Mouse (Mus musculus): ENCODE data around the gene Med1. TPM values are rescaled to one million over a fixed set of nuclear protein-coding genes. Genes with fewer than 3 reads are reported as not detected.
A peak's percentile ranks its signal among the peaks of the same experiment; 100 is the strongest.
"Not testable (repeated sequence)": the region's sequence is repeated elsewhere in the genome, so short reads cannot be mapped to it uniquely, and the experiment has no call there.

The Med1 gene
- 51.3 and 54.1 TPM in 2 replicates for polyA plus RNA-seq (2015; fragmentation: Nextera tagmentation; extraction: Ambion mirVana)

GRCm38 (mm10) chr11:98192901-98193805, at the start of gene Med1:
Gene Med1 (minus strand): TSS chr11:98193293.
- Histone ChIP-seq H3K36me3 (peaks cover 13% of the 10 kb centered on the region), H3K4me3 (replicated peaks) (peak within 1 kb of the TSS; percentile 70), H3K9me3 (replicated peaks) (no peaks in the 10 kb centered on the region), H3K4me2 (peak within 1 kb of the TSS; percentile 69), H3K27ac (replicated peaks) (peak within 1 kb of the TSS; percentile 95), H3K27me3 (replicated peaks) (no peaks in the 10 kb centered on the region), H3K4me1 (peaks cover 25% of the 10 kb centered on the region), H3K9ac (replicated peaks) (peak within 1 kb of the TSS; percentile 86)
- peak; percentile 96 for ATAC-seq (ENCODE audit: low FRiP score)
- WGBS: under 1% methylated on average over 52 of the region's 53 CpGs

DNA sequence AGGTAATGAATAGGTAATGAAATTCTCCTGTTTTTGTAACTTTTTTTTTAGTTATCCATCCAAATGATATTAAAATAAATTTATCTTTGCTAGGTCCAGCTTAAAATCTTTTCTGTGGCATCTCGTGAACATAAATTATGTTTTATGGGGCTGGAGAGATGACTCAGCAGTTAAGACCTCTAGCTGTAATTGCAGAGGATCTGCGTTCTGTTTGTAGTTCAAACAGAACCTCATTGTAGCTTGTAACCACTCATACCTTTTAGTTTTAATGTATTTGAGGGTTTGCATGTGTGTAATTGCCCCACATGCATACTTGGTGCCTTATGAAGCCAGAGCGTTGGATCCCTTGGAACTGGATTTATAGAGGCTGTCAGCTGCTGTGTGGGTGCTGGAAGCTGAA, 45.9 kb upstream of the Med1 start:
- H3K36me3 ChIP-seq: peaks cover 66% of the 10 kb centered on the region
- no peaks in the 10 kb centered on the region for H3K27me3 ChIP-seq (replicated peaks)
- H3K9ac ChIP-seq (replicated peaks): no peak overlapping the region
- H3K4me2 ChIP-seq: no peak overlapping the region
- no peaks in the 10 kb centered on the region for H3K4me1 ChIP-seq
- H3K9me3 ChIP-seq (replicated peaks): no peaks in the 10 kb centered on the region
- ATAC-seq (ENCODE audit: low FRiP score): no peak
- 82% methylated on average over 3 of the region's 3 CpGs for whole genome bisulfite sequencing
- no peak overlapping the region for H3K4me3 ChIP-seq (replicated peaks)
- no peak overlapping the region for H3K27ac ChIP-seq (replicated peaks)

DNA sequence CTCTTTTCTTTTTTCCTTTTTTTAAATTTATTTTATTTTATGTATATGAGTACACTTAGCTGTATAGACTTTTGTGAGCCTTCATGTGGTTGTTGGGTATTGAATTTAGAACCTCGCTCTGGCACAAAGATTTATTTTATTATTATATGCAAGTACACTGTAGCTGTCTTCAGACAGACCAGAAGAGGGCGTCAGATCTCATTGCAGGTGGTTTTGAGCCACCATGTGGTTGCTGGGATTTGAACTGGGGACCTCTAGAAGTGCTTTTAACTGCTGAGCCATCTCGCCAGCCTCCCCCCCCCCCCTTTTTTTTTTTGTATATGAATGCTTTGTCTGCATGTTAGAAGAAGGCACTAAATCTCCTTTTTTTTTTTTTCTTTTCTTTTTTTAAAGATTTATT, 45.3 kb upstream of the Med1 start:
- Histone ChIP-seq H3K4me3 (replicated peaks) (no peak overlapping the region), H3K4me1 (no peaks in the 10 kb centered on the region), H3K4me2 (no peak overlapping the region), H3K36me3 (peaks cover 64% of the 10 kb centered on the region), H3K27ac (replicated peaks) (no peak overlapping the region), H3K9ac (replicated peaks) (no peak overlapping the region), H3K9me3 (replicated peaks) (no peaks in the 10 kb centered on the region), H3K27me3 (replicated peaks) (no peaks in the 10 kb centered on the region)
- WGBS: 79% methylated on average over 3 of the region's 3 CpGs
- no peak for ATAC-seq (ENCODE audit: low FRiP score)

GRCm38 (mm10) chr11:98226349-98226748, 33.3 kb upstream of the Med1 start:
- Histone ChIP-seq H3K27me3 (replicated peaks) (no peaks in the 10 kb centered on the region), H3K4me1 (no peaks in the 10 kb centered on the region), H3K9ac (replicated peaks) (no peak overlapping the region), H3K36me3 (peaks cover 60% of the 10 kb centered on the region), H3K4me3 (replicated peaks) (no peak overlapping the region), H3K9me3 (replicated peaks) (no peaks in the 10 kb centered on the region), H3K27ac (replicated peaks) (no peak overlapping the region), H3K4me2 (no peak overlapping the region)
- WGBS: 95% methylated on average over 1 of the region's 1 CpGs
- ATAC-seq (ENCODE audit: low FRiP score): no peak

- H3K4me1 ChIP-seq: peaks cover 7% of the 10 kb centered on the region; the same call in 1 of the 2 replicates
These were observed 20.2 kb upstream of the Med1 start for GRCm38 (mm10) chr11:98213311-98213710.

GRCm38 (mm10) chr11:98209661-98210060, 16.6 kb upstream of the Med1 start:
- not testable (repeated sequence) for H3K27me3 ChIP-seq (replicated peaks); H3K4me2 ChIP-seq; H3K9me3 ChIP-seq (replicated peaks); ATAC-seq (ENCODE audit: low FRiP score); H3K9ac ChIP-seq (replicated peaks); H3K27ac ChIP-seq (replicated peaks); H3K4me3 ChIP-seq (replicated peaks)
- peaks cover 29% of the 10 kb centered on the region for H3K4me1 ChIP-seq
- WGBS: 93% methylated on average over 4 of the region's 5 CpGs
- H3K36me3 ChIP-seq: peaks cover 39% of the 10 kb centered on the region

More at GRCm38 (mm10) chr11:98213311-98213710, 20.2 kb upstream of the Med1 start:
- Histone ChIP-seq H3K36me3 (peaks cover 49% of the 10 kb centered on the region), H3K9me3 (replicated peaks) (no peaks in the 10 kb centered on the region), H3K27me3 (replicated peaks) (no peaks in the 10 kb centered on the region), H3K9ac (replicated peaks) (no peak overlapping the region), H3K4me3 (replicated peaks) (no peak overlapping the region), H3K27ac (replicated peaks) (no peak overlapping the region), H3K4me2 (no peak overlapping the region)
- ATAC-seq (ENCODE audit: low FRiP score): no peak
- WGBS: 98% methylated on average over 1 of the region's 1 CpGs

GRCm38 (mm10) chr11:98206281-98206680, 13.2 kb upstream of the Med1 start:
- H3K9me3 ChIP-seq (replicated peaks); H3K27ac ChIP-seq (replicated peaks); H3K9ac ChIP-seq (replicated peaks); H3K4me3 ChIP-seq (replicated peaks); H3K27me3 ChIP-seq (replicated peaks); ATAC-seq (ENCODE audit: low FRiP score): not testable (repeated sequence)
- Histone ChIP-seq H3K4me2 (peak overlapping the region; percentile 48), H3K4me1 (peaks cover 38% of the 10 kb centered on the region), H3K36me3 (peaks cover 20% of the 10 kb centered on the region)
- WGBS: 89% methylated on average over 3 of the region's 3 CpGs

GRCm38 (mm10) chr11:98205463-98205862, 12.4 kb upstream of the Med1 start:
- peak overlapping the region; percentile 48 for H3K4me2 ChIP-seq
- H3K36me3 ChIP-seq: peaks cover 13% of the 10 kb centered on the region
- no peaks in the 10 kb centered on the region for H3K9me3 ChIP-seq (replicated peaks)
- H3K9ac ChIP-seq (replicated peaks): no peak overlapping the region
- H3K27me3 ChIP-seq (replicated peaks): no peaks in the 10 kb centered on the region
- H3K4me1 ChIP-seq: peaks cover 38% of the 10 kb centered on the region
- no peak overlapping the region for H3K4me3 ChIP-seq (replicated peaks)
- ATAC-seq (ENCODE audit: low FRiP score): no peak
- H3K27ac ChIP-seq (replicated peaks): no peak overlapping the region

GRCm38 (mm10) chr11:98203931-98204421, 10.9 kb upstream of the Med1 start:
- Histone ChIP-seq H3K4me2 (peak overlapping the region; percentile 98), H3K4me3 (replicated peaks) (peak overlapping the region; percentile 100), H3K9me3 (replicated peaks) (no peaks in the 10 kb centered on the region), H3K27me3 (replicated peaks) (no peaks in the 10 kb centered on the region), H3K36me3 (peaks cover 2% of the 10 kb centered on the region), H3K9ac (replicated peaks) (peak overlapping the region; percentile 98), H3K4me1 (peaks cover 38% of the 10 kb centered on the region), H3K27ac (replicated peaks) (peak overlapping the region; percentile 100; the same call in 1 of the 2 replicates)
- no peak for ATAC-seq (ENCODE audit: low FRiP score)
- under 1% methylated on average over 16 of the region's 16 CpGs for WGBS

- peak; percentile 45 for ATAC-seq (ENCODE audit: low FRiP score)
- H3K4me1 ChIP-seq: peaks cover 36% of the 10 kb centered on the region
- no peaks in the 10 kb centered on the region for H3K27me3 ChIP-seq (replicated peaks)
- WGBS: under 1% methylated on average over 37 of the region's 37 CpGs
- peak overlapping the region; percentile 100 for H3K4me3 ChIP-seq (replicated peaks)
- peak overlapping the region; percentile 100 for H3K27ac ChIP-seq (replicated peaks)
- H3K36me3 ChIP-seq: no peaks in the 10 kb centered on the region
- peak overlapping the region; percentile 98 for H3K9ac ChIP-seq (replicated peaks)
- H3K9me3 ChIP-seq (replicated peaks): no peaks in the 10 kb centered on the region
- H3K4me2 ChIP-seq: peak overlapping the region; percentile 98
These were observed 10.3 kb upstream of the Med1 start for GRCm38 (mm10) chr11:98203351-98203911.

DNA sequence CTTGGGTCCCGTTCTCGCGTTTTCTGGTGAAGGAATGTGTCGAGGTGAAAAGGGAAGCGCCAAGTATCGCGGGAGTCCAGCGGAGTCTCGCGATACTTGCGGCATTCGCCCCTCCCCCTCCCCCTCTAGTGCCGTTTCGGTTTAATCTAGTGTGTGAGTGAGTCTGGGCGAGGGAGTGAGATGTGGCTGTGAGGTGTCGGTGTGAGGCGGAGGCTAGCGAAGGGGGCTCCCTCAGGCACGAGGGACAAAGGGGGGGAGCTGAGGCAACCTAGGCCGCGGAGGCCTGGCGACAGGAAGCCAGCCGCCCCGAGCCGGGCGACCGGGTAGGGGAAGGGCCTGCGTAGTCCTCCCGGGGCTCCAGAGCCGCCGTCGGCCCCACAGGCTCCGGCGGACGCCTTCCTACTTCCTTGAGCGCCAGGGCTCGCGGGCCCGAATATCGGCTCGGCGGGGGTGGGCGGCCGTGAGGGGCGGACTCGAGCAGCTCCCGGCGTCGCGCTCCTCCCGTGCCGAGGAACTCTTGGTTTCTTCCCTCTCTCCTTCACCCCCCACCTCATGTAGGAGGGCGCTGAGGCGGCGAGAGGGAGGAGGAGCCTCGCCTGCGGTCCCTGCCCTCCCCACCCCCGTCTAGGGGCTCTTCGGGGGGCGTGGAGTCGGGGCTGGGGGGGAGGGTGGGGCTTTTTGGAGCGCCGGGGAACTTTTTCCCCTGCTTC, 9.7 kb upstream of the Med1 start, which contains the start of gene Cdk12:
Cdk12 (plus strand) TSS at position 419 of the 710 bp plus-strand sequence.
- Histone ChIP-seq H3K9ac (replicated peaks) (peak within 1 kb of the TSS; percentile 98), H3K9me3 (replicated peaks) (no peaks in the 10 kb centered on the region), H3K36me3 (no peaks in the 10 kb centered on the region), H3K27ac (replicated peaks) (peak within 1 kb of the TSS; percentile 100), H3K4me1 (peaks cover 30% of the 10 kb centered on the region), H3K4me2 (peak within 1 kb of the TSS; percentile 98), H3K4me3 (replicated peaks) (peak within 1 kb of the TSS; percentile 100), H3K27me3 (replicated peaks) (no peaks in the 10 kb centered on the region)
- WGBS: under 1% methylated on average over 55 of the region's 63 CpGs
- ATAC-seq (ENCODE audit: low FRiP score): peak; percentile 95

All from neural tube, embryonic 15.5 days (tissue).